Mouse (Mus musculus) frontal cortex, adult 2 months (tissue): ENCODE measurements around the gene Rab34. TPM values are rescaled to one million over a fixed set of nuclear protein-coding genes. Genes with fewer than 3 reads are reported as not detected.
A peak's percentile ranks its signal among the peaks of the same experiment; 100 is the strongest.

Experiments
- DNase-seq, 2 experiments: peaks; one replicate each; pipeline ENCODE4 v3.0.0; 2022; ENCODE audit warnings: low spot score in 1 of 2; ENCODE audit errors: extremely low spot score in 1 of 2
- polyA plus RNA-seq: library from polyadenylated mRNA; depleted of rRNA; stranded (reverse); fragments of >200 nt; gene quantifications from 2 replicates; pipeline ENCODE4 v1.2.3, GENCODE M21; 2012; rRNA removed

Gene Rab34
- polyA plus RNA-seq, 1 experiment = 68.1 TPM

GRCm38 (mm10) chr11:78210615-78211014, 22.4 kb downstream of the Rab34 start:
- DNase-seq = no peak

GRCm38 (mm10) chr11:78211513-78211912, 23.3 kb downstream of the Rab34 start:
- no peak for DNase-seq

DNA sequence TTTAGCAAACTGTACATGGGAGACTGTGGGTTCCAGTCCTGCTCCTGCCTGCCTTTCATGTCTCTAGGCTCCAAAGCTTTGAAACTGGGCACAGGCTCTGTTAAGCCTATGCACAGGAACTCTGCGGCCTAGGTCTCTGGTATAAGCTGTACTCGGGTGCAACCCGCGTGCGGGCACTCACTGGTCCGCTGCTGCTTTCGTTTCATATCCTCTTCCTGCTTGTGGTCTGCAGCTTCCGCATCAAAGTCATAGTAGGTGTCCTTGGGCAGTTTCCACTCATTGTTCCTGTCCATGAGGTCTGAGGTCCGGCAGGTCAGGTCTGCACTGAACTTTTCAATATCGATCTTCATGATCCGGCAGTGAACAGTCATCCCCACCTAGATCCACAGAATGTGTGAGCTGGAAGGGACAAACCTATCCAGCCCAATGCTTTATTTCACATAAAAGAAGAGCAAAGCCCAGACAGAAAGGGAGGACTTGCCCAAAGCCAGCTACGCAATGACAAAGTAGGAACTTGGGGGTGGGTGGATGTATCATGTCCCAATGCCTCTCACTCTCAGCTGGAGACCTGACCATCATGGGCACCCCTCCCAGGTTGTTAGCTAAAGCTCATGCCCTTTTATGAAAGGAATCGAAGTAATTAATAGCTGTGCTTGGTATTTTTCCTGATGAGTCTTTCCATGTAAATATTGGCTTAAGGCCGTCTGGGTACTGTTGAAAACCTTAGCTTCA, 25.0 kb downstream of the Rab34 start:
- no peak for DNase-seq

DNA sequence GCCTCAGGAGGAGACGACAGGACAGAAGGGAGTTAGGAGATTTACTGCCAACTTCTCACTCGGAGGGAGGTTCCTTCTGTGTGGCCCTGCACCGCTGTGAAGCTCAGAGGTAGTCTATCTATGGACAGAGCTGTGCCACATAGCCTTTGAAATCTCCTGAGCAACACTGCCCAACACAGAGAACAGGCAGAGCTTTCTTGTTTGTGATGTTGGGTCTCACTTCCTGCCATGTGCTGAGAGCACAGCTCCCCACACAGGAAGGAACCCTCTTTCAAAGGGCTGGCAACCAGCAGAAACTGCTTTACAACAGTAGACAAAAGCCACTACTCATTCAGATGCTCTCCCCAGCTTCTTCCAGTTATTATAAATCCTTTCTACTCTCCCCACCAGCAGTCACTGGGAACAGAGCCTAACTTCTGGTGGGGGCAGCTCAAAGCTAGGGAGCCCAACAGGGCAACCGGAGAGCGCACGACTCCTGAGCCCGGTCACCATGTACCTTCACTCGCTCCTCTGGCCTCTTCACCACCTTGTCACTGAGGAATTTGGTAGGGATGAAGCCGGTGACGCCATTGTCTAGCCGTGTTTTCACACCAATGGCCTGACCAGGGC, 27.6 kb downstream of the Rab34 start:
- DNase-seq = peak in 1 of 2 experiments; percentile 19

DNA sequence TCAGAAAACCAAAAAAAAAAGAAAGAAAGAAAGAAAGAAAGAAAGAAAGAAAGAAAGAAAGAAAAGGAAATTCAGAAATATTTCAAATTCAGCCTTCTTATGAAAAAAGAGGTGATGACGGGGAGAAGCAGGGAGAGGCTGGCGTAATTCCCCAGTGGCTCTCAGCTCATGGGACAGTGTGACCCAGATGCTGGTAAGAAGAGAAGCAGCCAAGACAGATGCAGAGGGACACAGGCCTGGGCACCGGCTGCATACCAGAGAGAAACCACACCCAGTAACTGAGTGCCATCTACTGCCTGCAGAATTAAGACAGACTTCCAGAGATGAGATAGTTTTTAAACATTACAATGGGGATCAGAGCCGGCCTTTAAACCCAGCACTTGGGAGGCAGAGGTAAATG, 35.4 kb downstream of the Rab34 start:
- no peak for DNase-seq

- DNase-seq = no peak
Measured at GRCm38 (mm10) chr11:78231518-78231917, 43.3 kb downstream of the Rab34 start.

DNA sequence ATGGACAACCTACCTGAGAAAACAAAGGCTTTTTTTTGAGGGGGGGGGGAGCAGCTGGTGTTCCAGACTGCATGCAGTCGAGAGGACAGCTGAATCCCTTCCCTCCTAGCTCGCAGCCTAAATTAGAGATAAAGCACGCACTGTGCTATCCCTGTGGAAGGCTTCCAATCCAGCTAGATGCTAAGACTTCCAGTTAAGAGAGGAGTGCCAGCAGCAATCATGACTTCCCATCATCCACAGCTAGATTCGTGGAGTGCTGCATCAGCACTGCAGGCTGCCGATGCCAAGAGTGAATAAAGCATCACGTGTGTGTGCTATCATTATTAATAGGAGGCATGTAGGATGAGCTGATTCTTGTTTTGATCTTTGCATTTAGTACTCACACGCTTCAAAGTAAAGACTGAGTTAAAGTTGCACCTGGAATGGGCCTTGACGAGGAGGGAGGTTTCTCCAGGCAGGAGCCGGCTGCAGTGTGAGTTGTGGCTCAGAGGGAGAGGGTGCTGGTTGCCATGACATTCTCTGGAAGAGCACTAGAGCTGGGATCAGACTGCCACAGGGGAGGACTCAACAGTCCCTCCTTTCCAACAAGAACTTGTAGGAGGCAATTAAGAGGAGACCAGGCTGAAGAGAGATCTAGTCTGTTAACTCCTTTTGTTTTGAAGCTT, 52.1 kb downstream of the Rab34 start:
- DNase-seq = peak; percentile 59 to 68

Other genes starting within 250 kb of the Rab34 start
- 43.8 and 45.3 TPM in 2 replicates for gene Phf12, start 205.7 kb upstream of the Rab34 start, polyA plus RNA-seq
- gene Dhrs13, start 156.2 kb upstream of the Rab34 start, polyA plus RNA-seq = 8.8 and 11.5 TPM in 2 replicates
- gene Flot2, start 150.5 kb upstream of the Rab34 start, polyA plus RNA-seq = 134 and 136 TPM in 2 replicates
- 26.7 and 28.4 TPM in 2 replicates for gene Eral1, start 108.0 kb upstream of the Rab34 start, polyA plus RNA-seq
- gene Fam222b, start 93.8 kb upstream of the Rab34 start, polyA plus RNA-seq = 22.9 and 27.1 TPM in 2 replicates
- 21.3 and 22.0 TPM in 2 replicates for gene Traf4, start 22.8 kb upstream of the Rab34 start, polyA plus RNA-seq
- 5.7 and 7.1 TPM in 2 replicates for gene Nek8, start 11.8 kb upstream of the Rab34 start, polyA plus RNA-seq
- 74.4 and 74.7 TPM in 2 replicates for gene Tlcd1, start 11.7 kb upstream of the Rab34 start, polyA plus RNA-seq
- gene Rpl23a, start 4.8 kb upstream of the Rab34 start, polyA plus RNA-seq = 1,050 and 1,099 TPM in 2 replicates
- 6.9 and 7.8 TPM in 2 replicates for gene Proca1, start 5.0 kb downstream of the Rab34 start, polyA plus RNA-seq
- gene Sdf2, start 57.3 kb downstream of the Rab34 start, polyA plus RNA-seq = 107 and 124 TPM in 2 replicates
- gene Supt6, start 57.6 kb downstream of the Rab34 start, polyA plus RNA-seq = 45.4 and 48.7 TPM in 2 replicates
- gene 2610507B11Rik, start 73.3 kb downstream of the Rab34 start, polyA plus RNA-seq = 119 and 129 TPM in 2 replicates
- gene BC030499, start 102.4 kb downstream of the Rab34 start, polyA plus RNA-seq = 15.2 and 18.6 TPM in 2 replicates
- 14.7 and 16.8 TPM in 2 replicates for gene Spag5, start 113.1 kb downstream of the Rab34 start, polyA plus RNA-seq
- gene Aldoc, start 134.5 kb downstream of the Rab34 start, polyA plus RNA-seq = 1,301 and 1,427 TPM in 2 replicates
- gene Pigs, start 140.0 kb downstream of the Rab34 start, polyA plus RNA-seq = 60.4 and 65.7 TPM in 2 replicates
- gene Unc119, start 155.1 kb downstream of the Rab34 start, polyA plus RNA-seq = 69.3 and 73.8 TPM in 2 replicates
- gene Foxn1, start 198.1 kb downstream of the Rab34 start, polyA plus RNA-seq = not detected in 2 replicates
- gene Slc13a2, start 233.8 kb downstream of the Rab34 start, polyA plus RNA-seq = not detected in 2 replicates